Mouse (Mus musculus) right cerebral cortex, adult 2 months (tissue): Measurements from ENCODE around the gene Eif3m.

Experiments used
- DNase-seq, 2 experiments: peaks; one replicate each; pipeline ENCODE4 v3.0.0; 2021 to 2022; ENCODE audit warnings: low spot score in 2 of 2

Eif3m gene

DNA sequence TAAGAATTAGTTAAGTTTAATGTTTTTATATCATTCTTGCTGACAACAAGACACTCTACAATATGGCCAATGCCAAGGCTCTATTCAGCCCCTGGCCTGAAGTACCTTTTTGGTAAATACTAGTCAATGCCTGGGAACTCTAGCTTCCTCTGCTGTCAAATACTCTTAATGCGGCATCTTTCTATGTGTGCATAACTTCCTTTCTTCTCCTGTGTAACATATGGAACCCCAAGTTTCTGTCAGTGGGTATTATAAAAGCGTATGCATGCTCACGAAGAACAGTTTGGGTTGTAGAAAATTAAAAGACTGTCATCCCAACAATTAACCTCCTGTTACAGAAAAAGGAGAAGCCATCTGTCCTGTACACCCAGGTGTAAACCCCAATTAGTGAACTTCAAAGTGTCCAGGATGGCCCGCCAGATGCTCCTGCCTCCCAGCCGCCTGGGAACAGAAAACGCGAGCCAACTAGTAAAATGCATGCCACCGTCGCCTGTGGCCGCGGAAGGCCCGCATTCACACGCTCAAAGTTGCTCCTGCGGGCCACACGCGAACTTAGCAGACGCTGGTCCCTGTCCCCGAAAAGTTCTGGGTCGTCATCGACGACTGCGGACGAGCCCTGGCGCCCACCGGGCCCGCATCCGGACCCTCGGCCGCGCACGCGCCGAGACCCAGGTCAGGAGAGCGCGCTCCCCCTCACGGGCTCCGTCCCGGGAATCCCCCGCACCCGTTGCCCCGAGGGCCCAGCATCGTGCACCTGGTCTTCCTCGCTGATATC, 501 bp downstream of the Eif3m start:
- no peak for DNase-seq

DNA sequence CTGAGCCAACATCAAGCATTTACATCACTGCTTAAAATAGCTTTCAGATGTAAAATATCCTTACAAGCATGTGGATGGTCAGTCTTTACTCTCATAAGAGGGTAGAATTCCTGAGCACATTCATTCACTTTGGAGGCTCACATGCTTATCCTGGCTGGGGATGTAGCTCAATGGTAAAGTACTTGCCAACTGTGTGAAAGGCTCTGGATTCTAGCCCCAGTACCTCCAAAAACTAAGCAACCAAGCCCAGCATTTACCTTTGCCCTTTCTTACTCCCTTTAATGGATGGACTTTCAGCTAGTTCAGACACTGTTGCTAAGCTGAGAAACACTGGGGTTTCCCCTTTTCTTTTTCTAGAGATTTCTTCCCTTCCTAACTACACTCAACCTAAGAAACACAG, 9.6 kb downstream of the Eif3m start:
- DNase-seq, result no peak

DNA sequence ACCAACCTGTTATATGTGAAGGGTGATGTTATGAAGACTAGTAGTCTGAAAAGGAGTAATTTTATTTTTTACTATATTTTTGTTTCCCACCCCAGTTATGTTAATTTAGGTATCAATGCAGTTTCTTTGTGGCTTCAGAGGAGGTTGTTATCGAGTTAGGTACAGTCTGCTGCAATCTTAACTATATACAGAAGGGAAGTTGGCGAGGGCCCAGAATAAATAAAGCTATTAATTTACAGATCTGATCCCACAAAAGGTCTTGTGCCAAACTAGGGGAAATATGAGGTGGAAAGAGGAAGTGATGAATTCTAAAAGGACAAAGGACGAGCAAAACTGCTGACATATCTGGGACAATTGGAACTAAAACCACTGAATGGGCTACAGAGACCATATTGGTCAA, 20.7 kb downstream of the Eif3m start:
- DNase-seq, result no peak

DNA sequence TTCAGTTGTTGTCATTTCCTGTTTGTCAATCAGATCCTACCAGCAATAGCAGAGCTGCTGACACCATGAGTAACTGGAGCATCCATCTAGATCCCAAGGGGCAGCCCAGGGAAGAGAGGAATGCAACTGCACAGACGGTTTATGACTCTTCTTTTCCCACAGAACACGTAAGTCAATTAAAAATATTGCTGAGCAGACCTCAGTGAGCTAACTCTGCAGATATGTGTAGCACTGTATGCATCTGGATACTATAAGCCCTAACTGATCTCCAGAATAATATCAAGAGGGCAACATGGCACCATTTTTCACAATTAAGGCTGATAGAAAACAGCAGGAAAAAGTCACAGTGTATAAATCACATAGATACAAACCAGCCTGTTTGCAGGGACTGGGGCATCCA, 22.4 kb downstream of the Eif3m start:
- DNase-seq, result no peak

DNA sequence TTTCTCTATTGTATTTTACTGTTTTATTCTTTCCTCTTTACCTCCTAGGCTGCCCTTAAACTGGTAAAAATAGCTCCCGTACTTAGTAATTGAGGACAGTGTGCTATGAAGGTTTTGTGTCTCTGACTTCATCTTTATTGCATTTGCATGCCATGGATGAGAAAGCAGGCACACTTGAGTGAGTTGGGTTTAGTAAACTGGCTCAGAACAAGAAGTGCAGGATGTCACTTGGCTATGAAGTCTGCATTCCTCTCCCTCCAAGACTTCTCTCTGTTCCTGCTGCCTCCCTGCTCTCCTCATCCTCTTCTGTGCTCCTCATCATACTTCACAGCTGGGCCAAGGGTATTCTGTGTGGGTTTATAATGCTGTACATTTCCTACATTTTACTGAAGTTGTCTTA, 27.9 kb downstream of the Eif3m start:
- no peak for DNase-seq

DNA sequence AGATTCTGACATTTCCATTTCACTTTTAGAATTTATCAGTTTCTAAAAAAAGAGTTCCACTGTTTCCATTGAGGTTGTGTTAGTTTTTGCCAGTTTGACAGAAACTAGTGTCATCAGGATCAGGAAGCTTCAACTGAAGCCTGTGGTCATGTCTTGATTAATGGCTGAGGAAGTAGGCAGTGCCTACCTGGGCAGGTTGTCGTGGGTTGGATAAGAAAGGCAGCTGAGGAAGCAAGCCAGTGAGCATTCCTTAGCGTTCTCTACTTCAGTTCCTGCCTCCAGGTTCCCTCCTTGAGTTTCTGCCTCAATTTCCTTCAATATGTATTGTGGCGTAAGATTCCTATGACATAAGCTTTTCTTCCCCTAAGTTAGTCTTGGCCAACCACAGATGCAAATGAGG, 31.1 kb downstream of the Eif3m start:
- DNase-seq, result no peak

DNA sequence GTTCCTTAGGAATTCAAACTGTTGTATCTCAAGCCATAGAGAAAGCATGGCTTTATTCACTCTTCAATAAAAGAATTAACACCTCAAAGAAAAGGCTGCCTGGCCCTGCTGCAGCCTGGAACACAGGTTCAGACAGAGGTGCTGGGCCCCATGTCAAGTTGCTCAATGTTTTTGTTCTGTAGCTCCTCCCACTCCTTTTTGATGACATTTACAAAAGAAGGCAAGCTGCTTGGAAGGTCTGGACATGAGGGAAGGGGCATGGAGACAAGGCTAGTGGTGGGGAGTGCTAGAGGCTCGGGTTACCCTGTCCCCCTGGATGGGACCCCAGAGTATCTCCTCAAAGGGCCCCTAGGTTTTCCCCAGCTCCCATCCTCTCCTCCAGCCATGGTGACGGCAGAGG, 35.2 kb downstream of the Eif3m start:
- no peak for DNase-seq

DNA sequence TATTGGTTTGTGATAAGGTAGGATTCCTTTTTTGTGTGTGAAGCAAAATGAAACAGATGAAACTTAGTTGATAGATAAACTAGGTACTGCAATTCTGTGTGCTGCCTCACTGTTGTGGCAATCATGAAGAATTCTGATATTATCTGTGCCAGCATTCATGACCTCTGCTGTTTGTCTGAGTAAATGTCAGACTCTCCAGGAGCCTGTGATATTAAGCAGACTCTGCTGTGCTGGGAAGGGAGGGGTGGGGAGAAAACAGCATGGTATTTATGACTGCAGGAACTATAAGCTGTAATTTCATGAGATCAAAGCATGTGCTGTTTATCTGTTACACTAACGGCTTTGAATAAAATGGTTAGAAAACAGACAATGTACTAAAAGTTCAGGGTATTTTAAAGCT, 52.4 kb downstream of the Eif3m start:
- DNase-seq, result no peak
